Mouse (Mus musculus): Measurements from ENCODE around the gene Csrnp1. TPM values are rescaled to one million over a fixed set of nuclear protein-coding genes. Genes with fewer than 3 reads are reported as not detected.

Csrnp1 gene
- 1.1 and 1.4 TPM in 2 replicates for polyA plus RNA-seq (2014; fragmentation: Nextera tagmentation; extraction: Ambion mirVana)

- H3K4me3 ChIP-seq (ENCODE audit: low read depth, low read length), result peak within 1 kb of the TSS; percentile 52
- no peaks in the 10 kb centered on the region for H3K9me3 ChIP-seq (replicated peaks; ENCODE audit: control insufficient read depth, low read length)
- 0 out of 2 replicates have a peak, but pooled peaks cover 4% of the 10 kb centered on the region for H3K27me3 ChIP-seq (replicated peaks; ENCODE audit: control insufficient read depth, insufficient read depth, low read length)
- H3K27ac ChIP-seq (ENCODE audit: low read depth, low read length), result no peak within 1 kb of the TSS
- H3K4me1 ChIP-seq (ENCODE audit: control insufficient read depth, insufficient read depth, low read length), result peaks cover 23% of the 10 kb centered on the region
- 11% methylated on average over 14 of the region's 14 CpGs for WGBS
- no peak for ATAC-seq
- no peaks in the 10 kb centered on the region for H3K36me3 ChIP-seq (ENCODE audit: control insufficient read depth, insufficient read depth, low read length)
- peak within 1 kb of the TSS; percentile 92 for H3K4me2 ChIP-seq (ENCODE audit: low read length)
- DNase-seq (ENCODE audit: low spot score), result no peak
- H3K9ac ChIP-seq (ENCODE audit: low read length), result peak within 1 kb of the TSS; percentile 66
Measured at GRCm38 (mm10) chr9:119984536-119985011, at the start of gene Csrnp1. Gene Csrnp1 (minus strand): TSS chr9:119984658.

GRCm38 (mm10) chr9:120032710-120033109 lies 48.3 kb upstream of the Csrnp1 start:
- Histone ChIP-seq H3K4me3 (ENCODE audit: low read depth, low read length) (no peak overlapping the region), H3K27me3 (replicated peaks; ENCODE audit: control insufficient read depth, insufficient read depth, low read length) (no peaks in the 10 kb centered on the region), H3K27ac (ENCODE audit: low read depth, low read length) (no peak overlapping the region), H3K4me2 (ENCODE audit: low read length) (no peak overlapping the region), H3K36me3 (ENCODE audit: control insufficient read depth, insufficient read depth, low read length) (no peaks in the 10 kb centered on the region), H3K9me3 (replicated peaks; ENCODE audit: control insufficient read depth, low read length) (no peaks in the 10 kb centered on the region), H3K9ac (ENCODE audit: low read length) (no peak overlapping the region), H3K4me1 (ENCODE audit: control insufficient read depth, insufficient read depth, low read length) (no peaks in the 10 kb centered on the region)
- DNase-seq (ENCODE audit: low spot score) (no peak), ATAC-seq (no peak)
- 89% methylated on average over 6 of the region's 6 CpGs for WGBS

- no peak overlapping the region for H3K9ac ChIP-seq (ENCODE audit: low read length)
- no peak for DNase-seq (ENCODE audit: low spot score)
- no peaks in the 10 kb centered on the region for H3K9me3 ChIP-seq (replicated peaks; ENCODE audit: control insufficient read depth, low read length)
- 87% methylated on average over 10 of the region's 10 CpGs for WGBS
- no peaks in the 10 kb centered on the region for H3K27me3 ChIP-seq (replicated peaks; ENCODE audit: control insufficient read depth, insufficient read depth, low read length)
- no peak overlapping the region for H3K4me2 ChIP-seq (ENCODE audit: low read length)
- H3K36me3 ChIP-seq (ENCODE audit: control insufficient read depth, insufficient read depth, low read length), result no peaks in the 10 kb centered on the region
- no peak overlapping the region for H3K27ac ChIP-seq (ENCODE audit: low read depth, low read length)
- H3K4me1 ChIP-seq (ENCODE audit: control insufficient read depth, insufficient read depth, low read length), result no peaks in the 10 kb centered on the region
- no peak overlapping the region for H3K4me3 ChIP-seq (ENCODE audit: low read depth, low read length)
- no peak for ATAC-seq
Measured at GRCm38 (mm10) chr9:120030421-120030820, 46.0 kb upstream of the Csrnp1 start.

- Histone ChIP-seq H3K4me2 (ENCODE audit: low read length) (no peak overlapping the region), H3K4me3 (ENCODE audit: low read depth, low read length) (no peak overlapping the region), H3K36me3 (ENCODE audit: control insufficient read depth, insufficient read depth, low read length) (no peaks in the 10 kb centered on the region), H3K9ac (ENCODE audit: low read length) (no peak overlapping the region), H3K4me1 (ENCODE audit: control insufficient read depth, insufficient read depth, low read length) (no peaks in the 10 kb centered on the region), H3K9me3 (replicated peaks; ENCODE audit: control insufficient read depth, low read length) (no peaks in the 10 kb centered on the region), H3K27me3 (replicated peaks; ENCODE audit: control insufficient read depth, insufficient read depth, low read length) (no peaks in the 10 kb centered on the region), H3K27ac (ENCODE audit: low read depth, low read length) (no peak overlapping the region)
- 96% methylated on average over 6 of the region's 6 CpGs for WGBS
- DNase-seq (ENCODE audit: low spot score) (no peak), ATAC-seq (no peak)
Measured at GRCm38 (mm10) chr9:120029880-120030279, 45.4 kb upstream of the Csrnp1 start.

DNA sequence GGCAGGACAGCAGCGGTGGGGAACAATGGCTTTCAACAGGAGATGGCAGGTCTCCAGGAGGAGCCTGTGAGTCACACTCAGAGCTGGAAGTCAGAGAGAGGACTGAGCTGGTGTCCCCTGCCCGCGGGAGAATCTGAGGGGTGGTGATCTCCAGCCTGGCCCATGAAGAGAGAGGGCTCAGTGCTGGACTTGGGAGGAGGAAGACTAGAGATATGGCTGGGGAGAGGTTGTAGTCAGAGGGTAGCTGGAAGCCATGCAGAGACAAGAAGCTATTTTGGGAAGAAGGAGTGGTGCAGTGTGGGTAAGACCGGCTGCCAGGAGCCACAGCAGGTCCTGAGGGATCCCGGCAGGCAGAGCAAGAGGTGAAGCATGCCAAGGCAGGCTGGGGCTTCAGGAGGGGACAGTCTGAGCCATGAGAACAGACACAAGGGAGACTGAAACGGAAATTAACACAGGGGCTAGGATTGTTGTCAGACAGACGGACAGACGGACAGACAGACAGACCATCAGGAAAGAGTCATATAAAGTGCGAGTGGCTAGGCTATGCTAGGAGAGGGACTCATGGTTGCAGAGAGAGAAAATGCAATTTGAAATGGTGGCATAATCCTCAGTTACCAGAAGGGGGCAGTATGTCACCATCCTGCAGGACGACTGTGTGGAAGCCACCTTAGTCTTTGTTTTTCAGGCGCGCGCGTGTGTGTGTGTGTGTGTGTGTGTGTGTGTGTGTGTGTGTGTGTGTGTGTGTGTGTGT lies 43.1 kb upstream of the Csrnp1 start:
- no peaks in the 10 kb centered on the region for H3K9me3 ChIP-seq (replicated peaks; ENCODE audit: control insufficient read depth, low read length)
- no peak overlapping the region for H3K4me2 ChIP-seq (ENCODE audit: low read length)
- peak; percentile 83 for DNase-seq (ENCODE audit: low spot score)
- 25% methylated on average over 13 of the region's 14 CpGs for WGBS
- no peaks in the 10 kb centered on the region for H3K27me3 ChIP-seq (replicated peaks; ENCODE audit: control insufficient read depth, insufficient read depth, low read length)
- peak; percentile 65 for ATAC-seq
- no peak overlapping the region for H3K4me3 ChIP-seq (ENCODE audit: low read depth, low read length)
- no peak overlapping the region for H3K27ac ChIP-seq (ENCODE audit: low read depth, low read length)
- H3K36me3 ChIP-seq (ENCODE audit: control insufficient read depth, insufficient read depth, low read length), result no peaks in the 10 kb centered on the region
- H3K4me1 ChIP-seq (ENCODE audit: control insufficient read depth, insufficient read depth, low read length), result no peaks in the 10 kb centered on the region
- no peak overlapping the region for H3K9ac ChIP-seq (ENCODE audit: low read length)

DNA sequence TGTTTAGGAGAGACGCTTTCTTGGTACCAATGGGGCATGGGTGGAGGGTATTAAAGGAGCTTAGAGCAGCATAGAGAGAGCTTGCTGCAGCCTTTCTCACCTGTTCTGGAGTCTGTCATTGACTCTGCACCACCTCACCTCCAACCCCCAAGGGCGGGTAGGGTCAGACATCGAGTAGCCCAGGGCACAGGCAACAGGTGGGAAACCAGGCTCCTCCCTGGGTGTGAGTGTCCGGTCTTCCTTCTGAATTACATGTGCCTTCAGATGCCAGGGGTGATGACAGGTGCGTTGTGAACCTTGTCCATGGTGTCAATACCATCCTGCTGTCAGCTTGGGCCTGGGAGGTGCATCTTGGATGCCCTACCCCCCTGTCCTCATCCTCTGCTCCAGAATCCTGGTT lies 40.2 kb upstream of the Csrnp1 start:
- no peak for ATAC-seq
- no peak overlapping the region for H3K4me2 ChIP-seq (ENCODE audit: low read length)
- H3K9me3 ChIP-seq (replicated peaks; ENCODE audit: control insufficient read depth, low read length), result no peaks in the 10 kb centered on the region
- no peak overlapping the region for H3K9ac ChIP-seq (ENCODE audit: low read length)
- no peak for DNase-seq (ENCODE audit: low spot score)
- no peaks in the 10 kb centered on the region for H3K36me3 ChIP-seq (ENCODE audit: control insufficient read depth, insufficient read depth, low read length)
- no peak overlapping the region for H3K27ac ChIP-seq (ENCODE audit: low read depth, low read length)
- no peaks in the 10 kb centered on the region for H3K27me3 ChIP-seq (replicated peaks; ENCODE audit: control insufficient read depth, insufficient read depth, low read length)
- WGBS, result 82% methylated on average over 5 of the region's 5 CpGs
- H3K4me3 ChIP-seq (ENCODE audit: low read depth, low read length), result no peak overlapping the region
- no peaks in the 10 kb centered on the region for H3K4me1 ChIP-seq (ENCODE audit: control insufficient read depth, insufficient read depth, low read length)

GRCm38 (mm10) chr9:120024171-120024570 lies 39.7 kb upstream of the Csrnp1 start:
- 69% methylated on average over 10 of the region's 10 CpGs for WGBS

DNA sequence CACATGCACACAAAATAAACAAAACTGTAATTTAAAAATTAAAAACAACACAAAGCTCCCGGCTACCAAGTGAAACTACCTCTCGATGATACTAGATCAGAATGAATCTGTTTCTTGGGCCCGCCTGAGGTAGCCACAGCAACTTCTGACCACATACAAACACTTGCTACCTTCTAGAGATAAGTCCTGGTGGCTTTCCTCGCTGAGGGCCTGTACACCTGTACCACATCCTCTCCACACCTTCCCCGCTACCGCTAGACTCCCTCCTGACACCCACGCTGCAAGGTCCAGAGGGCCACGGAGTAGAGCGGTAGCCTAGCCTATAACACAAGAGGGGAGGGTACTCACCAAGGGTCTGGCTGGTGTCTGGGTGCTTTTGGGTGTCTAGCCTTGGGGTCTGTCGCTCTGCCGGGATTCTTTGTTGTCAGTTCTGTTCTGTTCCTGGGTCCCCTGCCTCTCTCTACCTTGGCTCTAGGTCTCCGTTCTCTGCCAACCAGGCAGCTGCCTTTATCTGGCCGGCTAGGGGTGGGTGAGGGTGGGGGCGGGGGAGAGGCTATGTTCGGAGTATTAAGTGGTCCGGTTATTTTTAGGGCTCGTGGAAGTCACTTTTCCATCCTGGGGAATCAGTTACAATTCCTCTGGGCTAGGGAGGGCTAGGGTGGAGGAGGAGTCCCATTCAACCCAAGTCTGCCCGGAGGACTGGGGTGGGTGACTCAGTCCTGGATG lies 38.8 kb upstream of the Csrnp1 start, which contains the start of gene Xirp1:
TSS of gene Xirp1 (minus strand) at position 513 of the 726 bp plus-strand sequence.
- no peak within 1 kb of the TSS for H3K27ac ChIP-seq (ENCODE audit: low read depth, low read length)
- H3K9ac ChIP-seq (ENCODE audit: low read length), result no peak within 1 kb of the TSS
- no peaks in the 10 kb centered on the region for H3K4me1 ChIP-seq (ENCODE audit: control insufficient read depth, insufficient read depth, low read length)
- H3K4me3 ChIP-seq (ENCODE audit: low read depth, low read length), result no peak within 1 kb of the TSS
- ATAC-seq (no peak), DNase-seq (ENCODE audit: low spot score) (no peak)
- no peaks in the 10 kb centered on the region for H3K27me3 ChIP-seq (replicated peaks; ENCODE audit: control insufficient read depth, insufficient read depth, low read length)
- H3K36me3 ChIP-seq (ENCODE audit: control insufficient read depth, insufficient read depth, low read length), result no peaks in the 10 kb centered on the region
- H3K9me3 ChIP-seq (replicated peaks; ENCODE audit: control insufficient read depth, low read length), result no peaks in the 10 kb centered on the region
- 89% methylated on average over 18 of the region's 18 CpGs for WGBS
- H3K4me2 ChIP-seq (ENCODE audit: low read length), result no peak within 1 kb of the TSS

More at GRCm38 (mm10) chr9:120024171-120024570, 39.7 kb upstream of the Csrnp1 start:
- no peak overlapping the region for H3K4me3 ChIP-seq (ENCODE audit: low read depth, low read length)
- H3K9me3 ChIP-seq (replicated peaks; ENCODE audit: control insufficient read depth, low read length), result no peaks in the 10 kb centered on the region
- no peak for DNase-seq (ENCODE audit: low spot score)
- no peak overlapping the region for H3K27ac ChIP-seq (ENCODE audit: low read depth, low read length)
- no peak overlapping the region for H3K4me2 ChIP-seq (ENCODE audit: low read length)
- ATAC-seq, result no peak; the same call in 1 of the 2 replicates
- H3K4me1 ChIP-seq (ENCODE audit: control insufficient read depth, insufficient read depth, low read length), result no peaks in the 10 kb centered on the region
- no peaks in the 10 kb centered on the region for H3K27me3 ChIP-seq (replicated peaks; ENCODE audit: control insufficient read depth, insufficient read depth, low read length)
- no peak overlapping the region for H3K9ac ChIP-seq (ENCODE audit: low read length)
- H3K36me3 ChIP-seq (ENCODE audit: control insufficient read depth, insufficient read depth, low read length), result no peaks in the 10 kb centered on the region

DNA sequence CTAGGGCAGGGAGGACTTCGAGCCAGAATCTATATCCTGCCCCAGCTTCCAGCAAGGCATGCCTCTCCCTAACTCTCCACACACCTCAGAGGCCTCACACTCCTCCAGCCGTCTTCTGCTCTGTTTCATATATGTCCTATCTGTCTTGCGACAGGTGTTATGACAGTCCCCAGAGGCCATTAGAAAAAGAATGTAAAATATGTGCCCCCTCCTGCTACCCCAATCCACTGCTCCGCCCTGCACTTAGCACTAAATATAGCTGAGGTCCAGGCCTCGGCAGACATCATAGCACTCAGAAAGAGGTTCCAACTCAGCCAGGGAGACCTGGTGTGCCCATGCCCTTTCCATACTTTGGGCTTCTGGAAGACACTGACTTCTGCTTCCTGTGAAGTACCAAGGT lies 36.7 kb upstream of the Csrnp1 start:
- no peaks in the 10 kb centered on the region for H3K27me3 ChIP-seq (replicated peaks; ENCODE audit: control insufficient read depth, insufficient read depth, low read length)
- no peaks in the 10 kb centered on the region for H3K9me3 ChIP-seq (replicated peaks; ENCODE audit: control insufficient read depth, low read length)
- H3K4me1 ChIP-seq (ENCODE audit: control insufficient read depth, insufficient read depth, low read length), result no peaks in the 10 kb centered on the region
- 82% methylated on average over 5 of the region's 5 CpGs for WGBS
- H3K36me3 ChIP-seq (ENCODE audit: control insufficient read depth, insufficient read depth, low read length), result no peaks in the 10 kb centered on the region
- H3K9ac ChIP-seq (ENCODE audit: low read length), result no peak overlapping the region
- H3K4me2 ChIP-seq (ENCODE audit: low read length), result no peak overlapping the region
- H3K27ac ChIP-seq (ENCODE audit: low read depth, low read length), result no peak overlapping the region
- ATAC-seq (no peak), DNase-seq (ENCODE audit: low spot score) (no peak)
- H3K4me3 ChIP-seq (ENCODE audit: low read depth, low read length), result no peak overlapping the region

Measured in forebrain, embryonic 14.5 days (tissue).